Mouse (Mus musculus): ENCODE measurements at regions not wholly inside any gene's neighbourhood (a gene's known extent, or its start where the extent isn't known, plus 50 kb on each side); places are given as distances from the start of the nearest gene placed in this dataset.

DNA sequence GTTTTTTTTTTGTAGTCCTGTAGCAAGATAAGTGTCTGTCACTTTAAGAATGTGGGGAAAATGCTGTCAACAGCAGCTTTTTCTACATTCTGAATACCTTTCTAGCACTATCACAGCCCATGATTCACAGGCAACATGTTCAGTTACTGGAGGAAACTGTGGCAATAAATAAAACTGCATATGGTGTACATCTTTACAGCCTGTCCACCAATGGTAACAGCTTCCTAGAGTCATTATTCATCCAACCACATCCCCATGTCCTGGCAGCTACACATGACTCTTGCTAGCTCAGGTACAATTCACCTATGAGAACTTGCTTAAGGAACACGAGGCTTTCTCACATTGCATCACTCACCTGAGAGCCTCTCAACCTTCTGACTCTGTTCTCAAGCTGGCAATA, 247.7 kb upstream of the Clec14a start:
- TF ChIP-seq CTCF (IDR thresholded peaks at IDR 0.05) (no peak), EP300 (IDR thresholded peaks at IDR 0.05) (no peak)
